Mouse (Mus musculus) midbrain, embryonic 13.5 days (tissue): ENCODE results near the gene Extl2. TPM values are rescaled to one million over a fixed set of nuclear protein-coding genes. Genes with fewer than 3 reads are reported as not detected.

Experiments
- ATAC-seq: fragments of 200-750 bp; cut with Nextera tagmentation; 2 replicates; pipeline ENCODE4 v1.8.0; 2017; ENCODE audit warnings: mild to moderate bottlenecking, moderate TSS enrichment, moderate library complexity
- H3K27ac ChIP-seq: fragments of 300-500 bp; sonication (generic); 2 replicates; pipeline ENCODE4 v1.5.1; 2015; ENCODE audit warnings: inconsistent platforms, mild to moderate bottlenecking, moderate library complexity
- H3K27me3 ChIP-seq: fragments of 300-500 bp; sonication (generic); 2 replicates; pipeline ENCODE4 v1.6.1; 2015; ENCODE audit warnings: mild to moderate bottlenecking, inconsistent platforms
- H3K36me3 ChIP-seq: fragments of 300-500 bp; sonication (generic); 2 replicates; pipeline ENCODE4 v1.6.1; 2015; ENCODE audit warnings: mild to moderate bottlenecking, inconsistent platforms
- H3K4me1 ChIP-seq: fragments of 300-500 bp; sonication (generic); replicated peaks from 2 replicates; pipeline ENCODE4 v1.6.1; 2015; ENCODE audit warnings: inconsistent platforms
- H3K4me2 ChIP-seq: fragments of 300-500 bp; sonication (generic); replicated peaks from 2 replicates; pipeline ENCODE4 v1.6.1; 2015; ENCODE audit warnings: moderate library complexity, mild to moderate bottlenecking, inconsistent platforms
- H3K4me3 ChIP-seq: fragments of 300-500 bp; sonication (generic); replicated peaks from 2 replicates; pipeline ENCODE4 v1.5.1; 2015; ENCODE audit warnings: mild to moderate bottlenecking, inconsistent platforms
- H3K9ac ChIP-seq: fragments of 300-500 bp; sonication (generic); replicated peaks from 2 replicates; pipeline ENCODE4 v1.6.1; 2015; ENCODE audit warnings: mild to moderate bottlenecking, inconsistent platforms
- H3K9me3 ChIP-seq: fragments of 300-500 bp; sonication (generic); 2 replicates; pipeline ENCODE4 v1.6.1; 2016; ENCODE audit warnings: mild to moderate bottlenecking, inconsistent platforms
- WGBS: fragments of 180-500 bp; shearing (Covaris S2); methylation state at CpG from one replicate; pipeline ENCODE4 v1.1.7; 2015; 5-methylcytosine and 5-hydroxymethylcytosine counted together
- microRNA-seq: library from miRNA; unstranded; fragments of <30 nt; microRNA quantifications from one replicate; pipeline ENCODE4, GENCODE M21; 2016
- polyA plus RNA-seq: library from polyadenylated mRNA; unstranded; fragments of >200 nt; fragmentation: Nextera tagmentation; extraction: Ambion mirVana; gene quantifications from 2 replicates; pipeline ENCODE4 v1.2.1, GENCODE M21; 2015

Gene Extl2
- polyA plus RNA-seq, 1 experiment from 2014 or later = 22.8 TPM

GRCm38 (mm10) chr3:116057078-116057477, 49.8 kb downstream of the Extl2 start:
- no peak overlapping the region for H3K9ac ChIP-seq
- no peak for ATAC-seq
- H3K4me3 ChIP-seq = no peak overlapping the region
- no peak overlapping the region for H3K27ac ChIP-seq
- H3K4me1 ChIP-seq = no peaks in the 10 kb centered on the region
- H3K36me3 ChIP-seq = no peaks in the 10 kb centered on the region
- no peaks in the 10 kb centered on the region for H3K9me3 ChIP-seq
- WGBS = 53% methylated on average over 6 of the region's 6 CpGs
- H3K27me3 ChIP-seq = no peaks in the 10 kb centered on the region
- H3K4me2 ChIP-seq = no peak overlapping the region

DNA sequence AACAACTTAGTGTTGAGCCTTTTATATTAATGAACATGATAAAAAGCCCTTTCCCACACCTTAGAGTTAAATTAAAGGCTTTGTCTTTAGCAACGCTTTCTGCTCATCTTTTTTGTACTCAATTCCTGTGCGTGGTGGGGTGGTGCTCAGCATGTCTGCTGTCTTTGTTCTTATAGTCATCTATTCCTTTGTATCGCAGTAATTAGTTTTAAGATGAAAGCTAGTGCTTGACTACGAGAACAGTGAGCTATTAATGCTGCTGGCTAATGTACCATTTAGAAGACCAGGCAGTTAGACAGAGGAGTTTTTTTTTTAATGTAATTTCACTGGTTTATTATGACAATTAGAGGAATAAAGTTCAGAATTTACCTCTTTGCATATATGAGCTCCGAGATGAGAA, 53.1 kb downstream of the Extl2 start:
- H3K9ac ChIP-seq = no peak overlapping the region
- H3K4me1 ChIP-seq = no peaks in the 10 kb centered on the region
- H3K27ac ChIP-seq = no peak overlapping the region
- no peak overlapping the region for H3K4me2 ChIP-seq
- H3K4me3 ChIP-seq = no peak overlapping the region
- WGBS = 53% methylated on average over 5 of the region's 5 CpGs
- H3K27me3 ChIP-seq = no peaks in the 10 kb centered on the region
- H3K9me3 ChIP-seq = no peaks in the 10 kb centered on the region
- H3K36me3 ChIP-seq = no peaks in the 10 kb centered on the region
- no peak for ATAC-seq

DNA sequence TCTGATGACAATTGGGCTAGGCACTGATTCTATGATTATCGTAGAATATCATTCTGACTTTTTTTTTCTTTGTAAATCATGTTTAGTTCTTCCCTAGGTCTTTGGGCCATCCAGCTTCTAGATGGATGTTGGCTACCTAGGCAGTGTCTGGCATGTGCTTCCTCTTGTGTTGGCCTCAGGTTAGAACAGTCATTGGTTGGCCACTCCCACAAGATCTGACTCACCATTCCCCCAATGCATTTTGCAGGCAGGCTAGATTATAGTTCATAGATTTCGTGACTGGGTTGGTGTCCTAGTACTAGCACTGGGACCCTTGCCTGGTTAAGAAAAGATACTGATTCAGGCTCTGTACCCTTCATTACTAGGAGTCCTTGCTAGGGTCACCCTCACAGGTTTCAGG, 54.9 kb downstream of the Extl2 start:
- 91% methylated on average over 2 of the region's 2 CpGs for WGBS
- H3K27me3 ChIP-seq = no peaks in the 10 kb centered on the region
- no peak overlapping the region for H3K4me3 ChIP-seq
- no peak for ATAC-seq
- no peaks in the 10 kb centered on the region for H3K36me3 ChIP-seq
- H3K27ac ChIP-seq = no peak overlapping the region
- no peaks in the 10 kb centered on the region for H3K9me3 ChIP-seq
- H3K4me2 ChIP-seq = no peak overlapping the region
- no peaks in the 10 kb centered on the region for H3K4me1 ChIP-seq
- H3K9ac ChIP-seq = no peak overlapping the region

DNA sequence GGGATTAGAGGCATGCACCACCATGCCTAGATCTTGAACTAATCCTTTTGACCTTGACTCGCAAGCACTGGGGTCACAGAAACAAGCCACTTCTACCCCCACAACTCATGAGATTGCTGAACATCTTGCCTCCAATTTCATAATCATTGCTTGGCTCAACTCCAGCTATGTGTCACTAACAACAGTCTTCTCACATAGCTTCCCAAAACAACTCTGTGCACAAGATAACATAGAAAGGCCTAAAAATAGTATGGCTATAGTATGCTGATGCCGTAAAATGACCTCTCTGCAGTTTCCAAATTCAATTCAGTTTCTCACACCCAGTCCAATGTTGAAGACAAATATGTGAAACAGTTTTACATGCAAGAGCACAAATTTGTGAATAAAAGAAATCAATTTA, 65.3 kb downstream of the Extl2 start:
- no peak overlapping the region for H3K4me3 ChIP-seq
- no peak overlapping the region for H3K4me2 ChIP-seq
- no peak for ATAC-seq
- no peak overlapping the region for H3K9ac ChIP-seq
- H3K9me3 ChIP-seq = no peaks in the 10 kb centered on the region
- no peaks in the 10 kb centered on the region for H3K27me3 ChIP-seq
- WGBS = 77% methylated on average over 2 of the region's 2 CpGs
- H3K4me1 ChIP-seq = no peaks in the 10 kb centered on the region
- H3K36me3 ChIP-seq = no peaks in the 10 kb centered on the region
- H3K27ac ChIP-seq = no peak overlapping the region

GRCm38 (mm10) chr3:116076739-116077138, 69.5 kb downstream of the Extl2 start:
- no peaks in the 10 kb centered on the region for H3K9me3 ChIP-seq
- no peak overlapping the region for H3K4me2 ChIP-seq
- H3K9ac ChIP-seq = no peak overlapping the region
- 86% methylated on average over 2 of the region's 2 CpGs for WGBS
- no peak for ATAC-seq
- H3K27me3 ChIP-seq = no peaks in the 10 kb centered on the region
- H3K27ac ChIP-seq = no peak overlapping the region
- no peaks in the 10 kb centered on the region for H3K4me1 ChIP-seq
- no peaks in the 10 kb centered on the region for H3K36me3 ChIP-seq
- H3K4me3 ChIP-seq = no peak overlapping the region

DNA sequence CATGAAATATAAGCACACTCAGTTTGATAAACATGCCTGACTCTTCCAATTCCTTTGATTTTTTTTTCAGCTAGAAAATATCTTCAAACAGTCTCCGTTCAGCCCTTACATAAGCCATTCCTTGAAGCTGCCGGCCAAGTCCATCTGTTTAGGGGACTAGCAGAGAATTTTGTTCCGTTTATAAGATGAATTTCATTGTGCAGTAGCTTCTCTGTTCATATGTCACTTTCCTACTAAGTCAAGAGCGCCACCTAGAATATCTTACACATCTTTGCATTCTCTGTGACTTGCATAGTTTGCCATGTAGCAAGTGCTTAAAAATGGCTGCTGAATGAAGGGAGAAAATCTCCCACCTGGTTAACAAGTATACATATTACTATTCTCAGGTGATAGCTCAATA, 71.2 kb downstream of the Extl2 start:
- H3K27me3 ChIP-seq = no peaks in the 10 kb centered on the region
- no peak overlapping the region for H3K27ac ChIP-seq
- H3K36me3 ChIP-seq = no peaks in the 10 kb centered on the region
- 79% methylated on average over 4 of the region's 4 CpGs for WGBS
- no peaks in the 10 kb centered on the region for H3K9me3 ChIP-seq
- no peaks in the 10 kb centered on the region for H3K4me1 ChIP-seq
- no peak for ATAC-seq
- no peak overlapping the region for H3K9ac ChIP-seq
- no peak overlapping the region for H3K4me2 ChIP-seq
- H3K4me3 ChIP-seq = no peak overlapping the region

Small RNA genes lying within 50 kb of the gene (microRNA-seq; reads per million reads assigned to microRNA genes)
- gene Mir669n = not detected

Other genes starting within 250 kb of the Extl2 start
- 26.2 and 28.5 TPM in 2 replicates for gene Dph5, start 119.6 kb upstream of the Extl2 start, polyA plus RNA-seq
- 17.0 and 17.6 TPM in 2 replicates for gene Slc30a7, start 56 bp upstream of the Extl2 start, polyA plus RNA-seq
- 38.5 and 44.4 TPM in 2 replicates for gene Vcam1, start 122.2 kb downstream of the Extl2 start, polyA plus RNA-seq
- gene Gpr88, start 246.0 kb downstream of the Extl2 start, polyA plus RNA-seq = 1.5 and 1.7 TPM in 2 replicates